Mouse (Mus musculus) lung, postnatal 0 days (tissue): ENCODE measurements around the gene Fbxo9.

Experiments used
- CTCF ChIP-seq: IDR thresholded peaks from 2 replicates; pipeline ENCODE4 v1.5.1; 2016; ENCODE audit warnings: antibody characterized with exemption, mild to moderate bottlenecking
- EP300 ChIP-seq: IDR thresholded peaks from 2 replicates; pipeline ENCODE4 v1.6.1; 2016; ENCODE audit warnings: antibody characterized with exemption, mild to moderate bottlenecking, control low read depth

GRCm38 (mm10) chr9:78071626-78072025 is 37.2 kb downstream of the Fbxo9 start:
- TF ChIP-seq EP300 (no peak), CTCF (no peak)
